Mouse (Mus musculus): ENCODE results near the gene Rabgef1.
"Not testable (repeated sequence)": the region's sequence is repeated elsewhere in the genome, so short reads cannot be mapped to it uniquely, and the experiment has no call there.

GRCm38 (mm10) chr5:130255799-130256525 lies 84.4 kb downstream of the Rabgef1 start:
- not testable (repeated sequence) for TF ChIP-seq CHD2 (IDR thresholded peaks at IDR 0.05; ENCODE audit: low read depth, low read length); ZC3H11A (IDR thresholded peaks at IDR 0.05; ENCODE audit: borderline replicate concordance, low read depth, low read length); MAFK (IDR thresholded peaks at IDR 0.05; ENCODE audit: insufficient read depth, low read depth, low read length)
